Mouse (Mus musculus): ENCODE measurements around the gene Gna11.

Gna11 gene

DNA sequence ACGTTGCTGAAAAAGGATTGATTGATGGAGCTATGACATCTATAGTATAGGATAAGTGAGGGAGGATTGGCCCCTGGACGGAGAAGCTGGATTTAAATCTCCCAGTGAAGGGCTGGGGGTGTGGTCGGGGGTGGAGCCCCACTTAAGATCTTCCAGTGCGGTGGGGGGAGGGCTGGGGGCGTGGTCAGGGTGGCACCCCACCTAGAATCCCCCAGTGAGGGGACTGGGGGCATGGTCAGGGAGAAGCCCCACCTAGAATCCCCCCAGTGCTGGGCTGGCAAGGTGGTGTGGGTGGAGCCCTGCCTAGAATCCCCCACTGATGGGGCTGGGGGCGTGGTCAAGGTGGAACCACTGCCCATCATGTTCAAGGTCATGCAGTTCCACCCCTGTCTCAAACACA is 37.9 kb downstream of the Gna11 start:
- no peak for DNase-seq (ENCODE audit: inconsistent age in 2 of 2, low spot score in 1 of 2)

- DNase-seq (ENCODE audit: inconsistent age in 2 of 2, low spot score in 1 of 2), result no peak
These were observed 39.9 kb downstream of the Gna11 start for GRCm38 (mm10) chr10:81505016-81505664.

- peak; percentile 85 to 96 for DNase-seq (ENCODE audit: inconsistent age in 2 of 2, low spot score in 1 of 2)
These were observed 42.3 kb downstream of the Gna11 start for GRCm38 (mm10) chr10:81502658-81503057.

GRCm38 (mm10) chr10:81501863-81502262 is 43.1 kb downstream of the Gna11 start:
- DNase-seq (ENCODE audit: inconsistent age in 2 of 2, low spot score in 1 of 2), result no peak

- DNase-seq (ENCODE audit: inconsistent age in 2 of 2, low spot score in 1 of 2), result no peak
These were observed 45.0 kb downstream of the Gna11 start, which contains the start of gene S1pr4 for GRCm38 (mm10) chr10:81500032-81500431. TSS of gene S1pr4 (minus strand) at chr10:81500132.

GRCm38 (mm10) chr10:81499250-81499901 is 45.6 kb downstream of the Gna11 start:
- DNase-seq (ENCODE audit: inconsistent age in 2 of 2, low spot score in 1 of 2), result peak; percentile 51 to 64

DNA sequence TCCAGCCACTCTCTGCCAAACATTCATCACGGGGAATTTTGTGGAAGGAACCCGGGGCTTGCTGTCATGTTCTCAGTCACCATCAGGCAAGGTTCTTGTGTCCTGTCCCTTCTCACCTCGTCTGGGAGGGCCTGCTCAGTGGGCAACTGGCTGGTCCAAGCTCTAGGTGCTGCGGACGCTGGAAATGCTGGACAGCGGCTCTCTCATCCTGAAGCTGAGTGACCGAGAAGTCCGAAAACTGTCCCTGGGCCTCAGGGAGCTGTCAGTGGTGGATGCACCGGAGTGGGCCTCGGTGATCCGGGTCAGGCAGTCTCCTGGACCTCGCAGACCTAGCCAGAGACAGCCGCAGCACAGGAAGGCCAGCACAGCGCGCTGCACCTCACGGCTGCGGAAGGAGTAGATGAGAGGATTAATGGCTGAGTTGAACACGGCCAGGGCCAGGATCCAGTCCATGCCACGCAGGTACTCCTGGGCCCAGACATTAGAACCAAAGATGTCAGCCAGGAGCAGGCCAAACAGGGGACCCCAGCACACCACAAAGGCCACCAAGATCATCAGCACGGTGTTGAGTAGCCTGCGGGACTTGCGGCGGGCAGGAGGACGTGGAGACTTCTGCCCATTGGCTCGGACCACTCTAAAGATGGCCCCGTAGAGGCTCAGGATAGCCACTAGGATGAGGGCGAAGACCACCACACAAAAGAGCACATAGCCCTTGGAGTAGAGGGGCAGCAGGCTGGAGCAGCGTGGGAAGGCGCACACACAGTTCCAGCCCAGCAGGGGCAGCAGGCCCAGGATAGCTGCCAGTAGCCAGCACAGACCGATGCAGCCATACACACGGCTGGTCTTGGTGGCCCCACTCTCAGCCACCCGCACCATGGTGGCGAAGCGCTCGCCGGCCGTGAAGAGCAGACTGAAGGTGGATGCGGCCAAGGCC is 46.4 kb downstream of the Gna11 start:
- DNase-seq (ENCODE audit: inconsistent age in 2 of 2, low spot score in 1 of 2), result no peak

- no peak for DNase-seq (ENCODE audit: inconsistent age in 2 of 2, low spot score in 1 of 2)
These were observed 47.4 kb downstream of the Gna11 start for GRCm38 (mm10) chr10:81497401-81498270.

DNA sequence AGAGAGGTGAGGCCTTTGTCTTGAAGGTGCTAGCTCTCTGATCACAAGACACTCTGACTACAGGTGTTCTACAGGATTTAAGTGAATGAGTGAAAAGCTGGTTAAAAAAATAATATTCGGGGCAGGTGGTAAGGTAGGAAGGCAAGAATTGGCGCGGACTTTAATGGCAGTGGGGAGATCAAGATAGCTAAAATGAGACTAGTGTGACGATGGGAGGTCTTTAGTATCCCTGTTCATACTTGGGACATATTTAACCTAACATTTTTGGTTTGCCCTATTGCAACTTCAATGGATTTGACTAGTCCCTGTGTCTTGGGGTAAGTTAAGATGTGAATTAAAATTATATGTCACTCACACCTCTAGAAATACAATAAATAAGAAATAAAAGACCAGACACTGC is 48.0 kb downstream of the Gna11 start:
- no peak for DNase-seq (ENCODE audit: inconsistent age in 2 of 2, low spot score in 1 of 2)

DNA sequence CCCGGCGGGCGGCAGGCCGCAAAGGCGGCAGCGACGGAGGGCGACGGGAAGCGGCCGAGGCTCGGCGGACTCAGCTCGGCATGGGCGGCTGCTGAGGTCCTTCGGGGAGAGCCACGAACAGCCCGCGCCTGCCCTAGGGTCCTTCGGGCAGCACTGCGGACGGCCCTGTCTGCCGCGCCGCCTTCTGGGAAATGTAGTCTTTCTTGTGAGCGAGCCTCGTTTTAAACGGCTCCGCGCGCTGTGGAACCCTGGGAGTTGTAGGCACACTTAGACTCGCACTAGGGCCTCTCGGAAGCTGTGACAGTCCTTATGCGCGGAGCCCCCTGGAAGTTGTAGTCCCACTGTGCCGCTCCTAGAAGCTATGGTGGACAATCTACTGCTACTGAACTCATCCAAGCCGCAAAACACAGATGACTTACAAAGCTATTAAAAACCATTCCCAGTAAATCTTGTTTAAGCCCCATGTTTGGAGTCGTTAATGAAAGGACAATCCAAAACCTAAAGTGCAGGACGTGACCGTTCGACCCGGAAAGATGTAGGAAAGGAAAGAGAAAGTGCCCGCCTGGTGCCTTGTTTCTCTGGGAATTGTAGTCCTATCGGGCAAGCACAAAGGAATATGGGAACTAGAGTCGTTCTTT is 48.6 kb downstream of the Gna11 start, which contains the start of gene Ncln:
Gene Ncln (minus strand): TSS at position 129 of the 638 bp plus-strand sequence.
- DNase-seq (ENCODE audit: inconsistent age in 2 of 2, low spot score in 1 of 2), result peak; percentile 98 to 99

DNA sequence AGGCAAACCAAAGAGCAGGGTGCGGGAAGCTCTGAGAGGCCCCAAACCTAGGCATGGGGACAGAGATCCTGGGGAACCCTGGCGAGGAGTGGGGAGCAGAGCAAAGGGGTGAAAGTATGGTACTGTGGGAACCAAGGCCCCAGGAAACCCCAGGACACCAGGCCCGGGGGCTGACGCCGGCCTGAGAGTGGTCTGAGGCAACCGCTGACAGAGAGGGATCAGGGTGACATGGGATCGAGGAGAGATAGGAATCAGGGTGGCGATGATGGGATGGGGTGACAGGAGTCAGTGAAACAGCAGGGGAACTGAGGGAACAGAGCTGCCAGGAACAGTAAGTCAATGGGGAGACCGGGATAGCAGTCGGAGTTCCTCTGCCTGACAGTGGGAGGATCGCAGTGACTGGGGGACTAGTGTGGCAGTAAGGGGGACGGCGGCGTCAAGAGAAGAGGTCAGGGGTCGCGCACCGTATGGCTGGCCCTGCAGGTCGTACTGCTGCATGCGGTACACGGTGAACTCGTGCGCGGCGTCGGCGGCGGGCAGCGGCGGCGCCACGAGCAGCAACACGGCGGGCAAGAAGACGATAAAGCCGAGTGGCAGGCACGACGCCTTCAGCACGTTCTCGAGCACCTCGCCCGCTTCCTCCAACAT is 49.2 kb downstream of the Gna11 start:
- DNase-seq (ENCODE audit: inconsistent age in 2 of 2, low spot score in 1 of 2), result no peak

DNA sequence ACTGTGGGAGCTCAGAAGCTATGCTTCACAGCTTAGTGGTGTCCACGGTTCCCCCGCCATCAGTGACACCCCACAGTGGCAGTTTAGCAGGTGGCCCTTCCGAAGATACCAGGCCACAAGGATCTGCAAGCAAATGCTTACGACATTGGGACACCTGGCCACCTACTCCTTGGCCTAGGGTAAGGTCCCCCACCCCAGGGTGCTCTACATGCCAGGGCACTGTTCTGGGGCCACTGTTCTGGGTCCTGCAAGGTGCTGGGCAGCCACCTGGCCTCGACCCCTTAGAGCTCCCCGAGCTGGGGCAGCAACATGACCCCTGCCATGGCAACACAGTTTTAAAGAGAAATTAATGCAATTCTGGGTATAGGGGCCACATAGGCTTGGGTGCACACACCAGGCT is 49.8 kb downstream of the Gna11 start:
- DNase-seq (ENCODE audit: inconsistent age in 2 of 2, low spot score in 1 of 2), result no peak

DNA sequence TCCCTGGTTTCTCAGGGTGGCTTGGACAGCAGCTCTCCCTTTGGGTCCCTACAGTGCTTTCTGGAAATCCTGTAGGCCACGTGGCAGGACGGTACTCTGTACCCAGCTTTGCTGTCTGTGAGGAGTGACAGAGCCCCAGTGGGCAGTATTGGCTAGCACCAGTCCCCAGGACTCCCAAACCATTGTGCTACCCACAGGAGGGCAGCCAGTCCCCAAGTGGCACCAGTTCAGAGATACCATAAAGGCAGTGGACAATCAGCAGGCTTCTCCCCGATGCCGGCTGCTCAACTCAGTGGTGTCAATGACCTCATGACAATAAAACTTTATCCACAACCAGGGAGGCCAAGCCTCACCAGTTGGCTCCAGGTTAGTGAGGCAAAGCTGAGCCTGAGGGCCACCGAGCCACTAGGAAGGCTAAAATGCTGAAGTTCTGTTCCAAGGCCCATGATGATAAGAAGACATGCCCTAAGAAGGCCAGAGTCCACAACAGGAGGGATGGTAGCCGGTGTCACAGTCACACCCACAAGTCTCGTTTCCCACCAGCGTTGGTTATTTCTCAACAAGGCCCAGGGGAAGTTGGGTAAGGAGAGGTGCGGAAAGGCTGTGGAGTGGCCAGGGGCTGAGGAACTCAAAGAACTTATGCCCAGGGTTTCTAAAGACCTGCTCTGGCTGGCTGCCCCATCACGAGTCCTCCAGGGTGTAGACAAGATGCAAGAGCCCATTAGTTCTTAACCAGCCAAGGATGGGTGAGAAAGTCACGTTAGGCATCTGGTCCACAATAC is 50.5 kb downstream of the Gna11 start:
- no peak for DNase-seq (ENCODE audit: inconsistent age in 2 of 2, low spot score in 1 of 2)

DNA sequence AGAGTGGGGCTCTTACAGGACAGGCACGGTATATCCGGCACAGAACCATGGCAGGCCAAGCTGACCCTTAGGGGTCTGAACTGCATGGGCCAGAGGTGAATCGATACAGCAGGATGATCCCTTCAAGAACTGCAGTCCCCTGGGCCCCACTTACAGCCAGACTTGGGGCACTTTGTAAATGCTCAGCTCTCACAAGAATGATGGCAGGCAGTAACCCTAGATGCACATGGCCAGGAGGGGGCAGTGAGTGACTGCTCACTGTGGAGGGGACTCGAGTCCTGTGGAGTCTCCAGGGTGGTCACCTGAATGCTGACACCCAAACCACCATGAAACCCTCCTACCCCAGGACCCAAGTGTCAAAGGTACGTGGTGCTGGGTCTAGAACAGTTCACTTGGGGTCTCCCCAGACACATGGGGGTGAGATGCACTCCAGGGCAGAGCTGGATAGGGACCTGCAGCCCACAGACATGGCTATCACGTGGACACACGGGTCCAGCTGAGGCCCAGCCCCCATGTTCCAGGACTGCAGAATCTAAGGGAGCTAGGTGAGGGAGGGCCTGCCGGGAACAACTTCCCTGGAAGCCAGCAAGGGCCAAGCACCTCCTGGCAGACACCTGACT is 51.3 kb downstream of the Gna11 start:
- DNase-seq (ENCODE audit: inconsistent age in 2 of 2, low spot score in 1 of 2), result peak in 1 of 2 experiments; percentile 19

DNA sequence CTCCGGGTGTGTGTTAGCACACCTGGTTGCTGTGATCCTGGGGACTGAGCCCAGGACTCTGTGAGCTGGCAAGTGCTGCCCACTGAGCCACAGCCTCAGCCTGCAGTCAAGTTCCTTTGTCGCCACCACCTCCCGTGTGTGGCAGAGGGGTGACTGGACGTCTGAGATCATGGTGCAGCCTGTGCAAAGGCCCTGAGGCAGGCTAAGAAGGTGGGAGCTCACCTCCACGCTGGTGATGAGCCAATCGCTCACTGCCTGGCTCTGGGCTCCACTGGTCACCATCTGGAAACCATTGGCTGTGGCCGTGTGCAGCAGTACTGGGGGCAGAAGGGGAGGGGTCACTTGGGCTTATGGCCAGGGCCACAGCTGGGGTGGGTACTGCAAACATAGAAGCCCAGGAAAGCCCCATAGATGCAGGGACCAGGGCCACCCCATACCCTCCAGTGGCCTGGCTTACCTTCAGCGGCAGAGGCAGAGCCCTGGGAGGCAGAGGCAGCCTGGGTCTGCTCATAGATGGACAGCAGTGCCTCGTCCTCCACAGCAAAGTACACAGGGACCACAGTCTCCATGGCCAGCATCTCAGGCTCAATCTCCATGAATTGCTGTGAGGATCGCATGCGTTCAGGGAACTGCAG is 52.3 kb downstream of the Gna11 start:
- DNase-seq (ENCODE audit: inconsistent age in 2 of 2, low spot score in 1 of 2), result peak in 1 of 2 experiments; percentile 11

DNA sequence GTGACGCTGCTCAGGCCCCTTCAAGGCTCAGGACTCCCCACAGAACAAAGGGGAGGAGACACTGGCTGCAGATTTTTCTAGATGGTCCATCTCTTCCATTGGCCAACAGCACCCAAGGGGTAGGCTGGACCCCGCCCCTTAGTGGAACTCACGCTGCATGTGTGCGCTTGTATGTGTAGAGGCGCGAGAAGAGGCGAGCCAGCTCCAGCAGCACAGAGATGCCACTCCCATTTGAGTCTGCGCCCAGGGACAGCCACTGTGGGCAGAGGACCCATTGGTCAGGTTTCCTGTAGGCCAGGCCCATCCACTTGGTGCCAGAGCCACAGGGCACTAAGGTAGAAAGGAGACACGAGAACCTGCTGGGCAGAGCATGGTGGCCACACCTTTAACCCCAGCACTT is 54.0 kb downstream of the Gna11 start:
- DNase-seq (ENCODE audit: inconsistent age in 2 of 2, low spot score in 1 of 2), result peak in 1 of 2 experiments; percentile 8

- DNase-seq (ENCODE audit: inconsistent age in 2 of 2, low spot score in 1 of 2), result no peak
These were observed 55.0 kb downstream of the Gna11 start for GRCm38 (mm10) chr10:81489941-81490340.

DNA sequence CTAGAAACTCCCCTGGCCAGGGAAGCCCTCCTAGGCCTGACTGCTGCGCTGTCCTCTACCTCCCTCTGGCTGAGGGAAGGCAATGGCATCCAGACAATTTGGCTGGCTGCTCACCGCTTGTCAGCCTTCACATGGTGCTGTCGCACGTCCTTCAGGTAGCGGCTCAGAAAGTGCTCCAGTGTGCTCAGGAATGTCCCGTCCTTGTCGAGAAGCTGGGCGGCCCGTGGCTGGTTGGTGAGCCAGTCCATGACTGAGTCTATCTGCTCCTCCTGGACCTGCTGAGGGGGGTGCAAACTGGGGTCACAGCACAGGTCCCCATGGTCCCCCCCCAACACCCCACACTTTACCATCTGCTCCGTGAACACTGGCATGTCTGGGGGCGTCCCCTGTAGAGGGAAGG is 56.9 kb downstream of the Gna11 start:
- no peak for DNase-seq (ENCODE audit: inconsistent age in 2 of 2, low spot score in 1 of 2)
